Mouse (Mus musculus) MEL (cell line): ENCODE data around the gene Cemip2. TPM values are rescaled to one million over a fixed set of nuclear protein-coding genes. Genes with fewer than 3 reads are reported as not detected.

Experiments used
- DNase-seq: peaks from one replicate; pipeline ENCODE4 v3.0.0; 2011; ENCODE audit warnings: low read depth, low spot score
- H3K27ac ChIP-seq: 2 replicates; pipeline ENCODE4 v1.5.1; 2012; ENCODE audit warnings: low read depth, mild to moderate bottlenecking, control low read depth, low read length, moderate library complexity; ENCODE audit not compliant: control insufficient read depth
- H3K27me3 ChIP-seq, 2 experiments: fragments of 150-350 bp in 1 of 2; sonication (generic) in 1 of 2; 2 replicates each; pipeline ENCODE4 v1.6.1; 2012; ENCODE audit warnings: low read length in 2 of 2, mild to moderate bottlenecking in 2 of 2, improper control_type of control experiment in 1 of 2, moderate library complexity in 1 of 2; ENCODE audit not compliant: insufficient read depth in 2 of 2, control insufficient read depth in 1 of 2
- H3K36me3 ChIP-seq, 2 experiments: 2 replicates each; pipeline ENCODE4 v1.6.1; 2012 to 2014; ENCODE audit warnings: low read length in 2 of 2, improper control_type of control experiment in 1 of 2, inconsistent platforms in 1 of 2, mild to moderate bottlenecking in 1 of 2; ENCODE audit not compliant: insufficient read depth in 2 of 2, control insufficient read depth in 1 of 2
- H3K4me1 ChIP-seq, 2 experiments: fragments of 150-350 bp in 1 of 2; sonication (generic) in 1 of 2; 2 replicates each; pipeline ENCODE4 v1.6.1; 2012; ENCODE audit warnings: low read length in 2 of 2, improper control_type of control experiment in 1 of 2, mild to moderate bottlenecking in 1 of 2; ENCODE audit not compliant: insufficient read depth in 2 of 2, control insufficient read depth in 1 of 2
- H3K4me3 ChIP-seq, 2 experiments: fragments of 150-350 bp in 1 of 2; sonication (generic) in 1 of 2; 2 replicates each; pipeline ENCODE4 v1.5.1; 2012; ENCODE audit warnings: low read depth in 2 of 2, low read length in 2 of 2, mild to moderate bottlenecking in 2 of 2, moderate library complexity in 2 of 2, control low read depth in 1 of 2, improper control_type of control experiment in 1 of 2; ENCODE audit not compliant: control insufficient read depth in 1 of 2, insufficient read depth in 1 of 2
- H3K79me2 ChIP-seq: 2 replicates; pipeline ENCODE4 v1.6.1; 2012; ENCODE audit warnings: mild to moderate bottlenecking, low read length, moderate library complexity; ENCODE audit not compliant: control insufficient read depth, poor library complexity, insufficient read depth
- H3K9ac ChIP-seq: 2 replicates; pipeline ENCODE4 v1.6.1; 2012; ENCODE audit warnings: low read depth, mild to moderate bottlenecking, control low read depth, low read length, moderate library complexity; ENCODE audit not compliant: control insufficient read depth, poor library complexity, severe bottlenecking
- H3K9me3 ChIP-seq: fragments of 150-350 bp; sonication (generic); replicated peaks from 2 replicates; pipeline ENCODE4 v1.6.1; 2012; ENCODE audit warnings: mild to moderate bottlenecking, low read length, improper control_type of control experiment, moderate library complexity; ENCODE audit not compliant: insufficient read depth
- CHD1 ChIP-seq: IDR thresholded peaks from 2 replicates; pipeline ENCODE4 v1.6.1; 2012; ENCODE audit warnings: low read depth, mild to moderate bottlenecking, inconsistent platforms, low read length, improper control_type of control experiment
- ETS1 ChIP-seq: IDR thresholded peaks from 2 replicates; pipeline ENCODE4 v1.6.1; 2012; ENCODE audit warnings: low read depth, mild to moderate bottlenecking, inconsistent platforms, low read length, improper control_type of control experiment, moderate library complexity
- HCFC1 ChIP-seq: IDR thresholded peaks from 2 replicates; pipeline ENCODE4 v1.6.1; 2012; ENCODE audit warnings: low read depth, mild to moderate bottlenecking, inconsistent platforms, low read length, improper control_type of control experiment, moderate library complexity
- MAX ChIP-seq: IDR thresholded peaks from 2 replicates; pipeline ENCODE4 v1.6.1; 2011; ENCODE audit warnings: low read length, improper control_type of control experiment
- MYC ChIP-seq: IDR thresholded peaks from 2 replicates; pipeline ENCODE4 v1.6.1; 2011; ENCODE audit warnings: low read depth, mild to moderate bottlenecking, low read length, improper control_type of control experiment, moderate library complexity
- NELFE ChIP-seq: IDR thresholded peaks from 2 replicates; pipeline ENCODE4 v1.6.1; 2011; ENCODE audit warnings: low read depth, low read length, improper control_type of control experiment
- NRF1 ChIP-seq: IDR thresholded peaks from 2 replicates; pipeline ENCODE4 v1.6.1; 2014; ENCODE audit warnings: low read depth, mild to moderate bottlenecking, inconsistent platforms, low read length, improper control_type of control experiment, moderate library complexity; ENCODE audit not compliant: poor library complexity, insufficient read depth, severe bottlenecking
- POLR2A ChIP-seq, 2 experiments: IDR thresholded peaks; 2 replicates each; pipeline ENCODE4 v1.6.1; 2011 to 2012; ENCODE audit warnings: low read length in 2 of 2, mild to moderate bottlenecking in 2 of 2, control low read depth in 1 of 2, improper control_type of control experiment in 1 of 2, low read depth in 1 of 2, moderate library complexity in 1 of 2; ENCODE audit not compliant: control insufficient read depth in 1 of 2, insufficient read depth in 1 of 2, poor library complexity in 1 of 2
- POLR2AphosphoS2 ChIP-seq: IDR thresholded peaks from 2 replicates; pipeline ENCODE4 v1.6.1; 2011; ENCODE audit warnings: low read length, improper control_type of control experiment
- TBP ChIP-seq: IDR thresholded peaks from 2 replicates; pipeline ENCODE4 v1.8.0; 2011; ENCODE audit warnings: low read depth, low read length, improper control_type of control experiment
- UBTF ChIP-seq: IDR thresholded peaks from 2 replicates; pipeline ENCODE4 v1.6.1; 2012; ENCODE audit warnings: low read depth, mild to moderate bottlenecking, inconsistent platforms, low read length, improper control_type of control experiment, moderate library complexity, borderline replicate concordance; ENCODE audit not compliant: insufficient read depth
- ZKSCAN1 ChIP-seq: IDR thresholded peaks from 2 replicates; pipeline ENCODE4 v1.6.1; 2012; ENCODE audit warnings: low read depth, mild to moderate bottlenecking, inconsistent platforms, low read length, improper control_type of control experiment, moderate library complexity
- ZMIZ1 ChIP-seq: IDR thresholded peaks from 2 replicates; pipeline ENCODE4 v1.6.1; 2012; ENCODE audit warnings: low read depth, mild to moderate bottlenecking, inconsistent platforms, low read length, improper control_type of control experiment, moderate library complexity
- polyA plus RNA-seq, 2 experiments: library from polyadenylated mRNA; stranded (reverse) in 1 of 2; unstranded in 1 of 2; fragments of >175 nt in 1 of 2; fragments of >200 nt in 1 of 2; gene quantifications; 2 replicates each; pipeline versions ENCODE4 v1.2.1 to v1.2.4; 2012; ENCODE audit warnings: low replicate concordance in 2 of 2, low read depth in 1 of 2; ENCODE audit not compliant: insufficient read length in 2 of 2, insufficient read depth in 1 of 2, missing spikeins in 1 of 2
- total RNA-seq: library from RNA; depleted of rRNA; stranded (reverse); fragments of 300-350 nt; gene quantifications from 2 replicates; pipeline ENCODE4 v1.2.3, GENCODE M21; 2012

The Cemip2 gene
- total and polyA plus RNA-seq, 3 experiments = 5.0 to 5.9 TPM; not detected in 1

GRCm38 (mm10) chr19:21764738-21765137, 13.4 kb upstream of the Cemip2 start (continued):
- TF ChIP-seq NRF1 = no peak
- TF ChIP-seq MYC = no peak
- TF ChIP-seq MAX = no peak

GRCm38 (mm10) chr19:21767500-21768045, 10.6 kb upstream of the Cemip2 start:
- no peaks in the 10 kb centered on the region for H3K9me3 ChIP-seq
- no peaks in the 10 kb centered on the region for H3K4me1 ChIP-seq
- no peak for TF ChIP-seq MYC
- no peak for TF ChIP-seq ZKSCAN1
- TF ChIP-seq TBP = no peak
- no peak for DNase-seq
- H3K79me2 ChIP-seq = no peaks in the 10 kb centered on the region
- no peak overlapping the region for H3K4me3 ChIP-seq
- no peaks in the 10 kb centered on the region for H3K36me3 ChIP-seq
- no peak overlapping the region for H3K27ac ChIP-seq
- no peaks in the 10 kb centered on the region; a peak in 1 of 4 replicates for H3K27me3 ChIP-seq
- H3K9ac ChIP-seq = no peak overlapping the region

- H3K79me2 ChIP-seq = no peaks in the 10 kb centered on the region
- TF ChIP-seq CHD1 (no peak), ZMIZ1 (no peak), POLR2AphosphoS2 (no peak), NRF1 (no peak), HCFC1 (no peak), MAX (no peak), ETS1 (no peak), NELFE (no peak), POLR2A (IDR thresholded peaks at IDR 0.05; ENCODE audit: control insufficient read depth in 1 of 2, insufficient read depth in 1 of 2, low read depth in 1 of 2, low read length in 2 of 2, poor library complexity in 1 of 2) (no peak), UBTF (no peak)
- TF ChIP-seq, all 39 proteins: peak for 0
- Histone ChIP-seq H3K27ac (no peak overlapping the region), H3K9ac (no peak overlapping the region), H3K4me3 (no peak overlapping the region), H3K27me3 (no peaks in the 10 kb centered on the region; a peak in 1 of 4 replicates), H3K4me1 (no peaks in the 10 kb centered on the region), H3K9me3 (no peaks in the 10 kb centered on the region), H3K36me3 (no peaks in the 10 kb centered on the region)
- DNase-seq = no peak
These were observed 8.3 kb upstream of the Cemip2 start for GRCm38 (mm10) chr19:21769796-21770195.
